In the genomic region with DNA sequence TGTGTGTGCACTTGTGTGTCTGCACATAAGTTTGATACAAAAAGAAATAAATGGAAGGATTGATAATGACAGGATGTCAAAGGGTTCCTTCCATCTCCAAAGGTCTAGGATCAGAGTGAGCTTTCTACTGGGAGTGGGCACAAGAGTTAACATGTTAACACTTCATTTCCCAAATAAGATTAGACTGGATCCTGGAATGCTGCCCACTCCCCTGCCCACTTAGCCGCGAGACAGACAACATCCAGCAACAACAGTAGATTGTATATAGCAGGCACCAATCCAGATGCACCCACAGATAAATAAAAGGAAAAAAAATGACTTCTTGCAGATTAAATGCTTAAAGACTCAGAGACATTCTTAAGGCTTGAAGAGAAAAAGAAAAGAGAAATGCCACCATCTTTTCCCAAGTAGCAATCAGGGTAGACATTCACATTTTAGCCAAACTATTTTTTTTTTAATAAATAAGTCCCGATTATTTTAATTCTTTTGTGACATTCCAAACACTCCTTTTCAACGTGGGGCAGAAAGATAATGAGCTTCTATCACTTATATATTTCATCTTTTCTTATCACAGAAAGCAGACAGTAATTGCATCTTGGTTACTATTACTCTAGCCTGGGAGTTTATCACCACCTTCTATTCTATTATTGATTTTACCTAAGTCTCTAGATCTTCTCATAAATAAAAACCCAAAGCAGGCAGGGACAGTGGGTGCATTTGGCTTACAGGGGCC, we compare ENCODE assay signal across 20 mouse cellular contexts. TPM values are rescaled to one million over a fixed set of nuclear protein-coding genes. Genes with fewer than 3 reads are reported as not detected.
DNase-seq lines count a peak whose midpoint lies in the region; ATAC-seq and TF ChIP-seq lines count a peak whose summit lies in the region.
"Had no signal": no experiment of that assay in that cellular context is flagged by ENCODE, and none has a peak within 500 bp of the region (broad histone marks: within the 10 kb centered on the region; RNA-seq: fewer than 3 reads in every experiment).

No protein-coding gene starts in this region.

- H3K4me2 ChIP-seq in midbrain, postnatal 0 days (ENCODE audit: low read depth, low read length, poor library complexity, severe bottlenecking) = no peak overlapping the region
- H3K4me2 ChIP-seq in midbrain, embryonic 14.5 days (ENCODE audit: low read length) = no peak overlapping the region
- H3K4me2 ChIP-seq: embryonic facial prominence, embryonic 12.5 days; forebrain, embryonic 15.5 days; heart, embryonic 11.5 days; heart, embryonic 15.5 days; hindbrain, embryonic 15.5 days had no signal

- no peak for TF ChIP-seq CTCF in midbrain, postnatal 0 days (IDR thresholded peaks at IDR 0.05)
- no peak for TF ChIP-seq CTCF in MEL (IDR thresholded peaks at IDR 0.05 in 2 of 3, conservative IDR thresholded peaks at IDR 0.05 in 1 of 3; ENCODE audit: control insufficient read depth in 1 of 3, insufficient read depth in 1 of 3, low read depth in 2 of 3, low read length in 3 of 3, poor library complexity in 1 of 3, severe bottlenecking in 1 of 3)

- H3K36me3 ChIP-seq in midbrain, postnatal 0 days (ENCODE audit: insufficient read depth, low read length) = no peaks in the 10 kb centered on the region
- H3K36me3 ChIP-seq in midbrain, embryonic 14.5 days (ENCODE audit: control insufficient read depth, insufficient read depth, low read length) = no peaks in the 10 kb centered on the region
- peaks cover 0 to 23% of the 10 kb centered on the region in 2 experiments; a peak in 2 of 4 replicates for H3K36me3 ChIP-seq in MEL (ENCODE audit: control insufficient read depth in 1 of 2, insufficient read depth in 2 of 2, low read length in 2 of 2)
- H3K36me3 ChIP-seq: embryonic facial prominence, embryonic 12.5 days; forebrain, embryonic 15.5 days; heart, embryonic 15.5 days; hindbrain, embryonic 10.5 days; hindbrain, embryonic 15.5 days had no signal

- no peak for TF ChIP-seq RAD21 in MEL (IDR thresholded peaks at IDR 0.05; ENCODE audit: low read depth, low read length)

- H3K9ac ChIP-seq in midbrain, postnatal 0 days (replicated peaks; ENCODE audit: low read length, poor library complexity, severe bottlenecking) = no peak overlapping the region
- H3K9ac ChIP-seq in midbrain, embryonic 14.5 days (replicated peaks; ENCODE audit: low read length) = no peak overlapping the region
- H3K9ac ChIP-seq in MEL (ENCODE audit: control insufficient read depth, low read depth, low read length, poor library complexity, severe bottlenecking) = peak overlapping the region; percentile 24; the same call in 1 of the 2 replicates
- H3K9ac ChIP-seq: embryonic facial prominence, embryonic 12.5 days; forebrain, embryonic 15.5 days; heart, embryonic 15.5 days; hindbrain, embryonic 15.5 days had no signal

- no peak overlapping the region for H3K4me3 ChIP-seq in midbrain, postnatal 0 days (ENCODE audit: low read depth, low read length)
- H3K4me3 ChIP-seq in midbrain, embryonic 14.5 days (replicated peaks; ENCODE audit: low read depth, low read length) = no peak overlapping the region
- peak overlapping the region; percentile 45 to 56 for H3K4me3 ChIP-seq in MEL (ENCODE audit: control insufficient read depth in 1 of 2, insufficient read depth in 1 of 2, low read depth in 2 of 2, low read length in 2 of 2)
- H3K4me3 ChIP-seq: embryonic facial prominence, embryonic 12.5 days; forebrain, embryonic 15.5 days; heart, adult 2 months; heart, embryonic 15.5 days; hindbrain, embryonic 10.5 days; hindbrain, embryonic 15.5 days had no signal

- no peak for TF ChIP-seq POLR2A in MEL (IDR thresholded peaks at IDR 0.05; ENCODE audit: control insufficient read depth in 1 of 2, insufficient read depth in 1 of 2, low read depth in 1 of 2, low read length in 2 of 2, poor library complexity in 1 of 2)

- ATAC-seq in midbrain, postnatal 0 days (ENCODE audit: low FRiP score) = no peak
- no peak for ATAC-seq in midbrain, embryonic 14.5 days (ENCODE audit: low FRiP score, low TSS enrichment)
- ATAC-seq: forebrain, embryonic 15.5 days; inflammation-experienced regulatory T-cells, adult 6 months had no signal

- whole genome bisulfite sequencing in midbrain, postnatal 0 days = 67% methylated on average over 4 of the region's 4 CpGs
- 72% methylated on average over 4 of the region's 4 CpGs for WGBS in midbrain, embryonic 14.5 days

- no peaks in the 10 kb centered on the region for H3K79me2 ChIP-seq in MEL (ENCODE audit: control insufficient read depth, insufficient read depth, low read length, poor library complexity)

- peak; percentile 68 to 74 for TF ChIP-seq EP300 in MEL (IDR thresholded peaks at IDR 0.05; ENCODE audit: low read depth in 1 of 2, low read length in 2 of 2)

- H3K4me1 ChIP-seq in midbrain, postnatal 0 days (ENCODE audit: insufficient read depth, low read length) = no peaks in the 10 kb centered on the region
- H3K4me1 ChIP-seq in midbrain, embryonic 14.5 days (ENCODE audit: control insufficient read depth, insufficient read depth, low read length) = no peaks in the 10 kb centered on the region
- H3K4me1 ChIP-seq in MEL (ENCODE audit: control insufficient read depth in 1 of 2, insufficient read depth in 2 of 2, low read length in 2 of 2) = peaks cover 19 to 30% of the 10 kb centered on the region in 2 experiments
- H3K4me1 ChIP-seq: embryonic facial prominence, embryonic 12.5 days; hindbrain, embryonic 10.5 days; hindbrain, embryonic 15.5 days had no signal

- no peaks in the 10 kb centered on the region for H3K9me3 ChIP-seq in midbrain, postnatal 0 days (ENCODE audit: low read length)
- H3K9me3 ChIP-seq in midbrain, embryonic 14.5 days (ENCODE audit: control insufficient read depth, low read length) = no peaks in the 10 kb centered on the region
- H3K9me3 ChIP-seq in MEL (replicated peaks; ENCODE audit: insufficient read depth, low read length) = no peaks in the 10 kb centered on the region
- H3K9me3 ChIP-seq: embryonic facial prominence, embryonic 12.5 days; forebrain, embryonic 15.5 days; heart, embryonic 15.5 days; hindbrain, embryonic 10.5 days; hindbrain, embryonic 15.5 days had no signal

- no peaks in the 10 kb centered on the region for H3K27me3 ChIP-seq in midbrain, postnatal 0 days (ENCODE audit: insufficient read depth, low read length)
- no peaks in the 10 kb centered on the region for H3K27me3 ChIP-seq in midbrain, embryonic 14.5 days (ENCODE audit: control insufficient read depth, insufficient read depth, low read length)
- no peaks in the 10 kb centered on the region for H3K27me3 ChIP-seq in MEL (ENCODE audit: control insufficient read depth in 1 of 2, insufficient read depth in 2 of 2, low read length in 2 of 2)
- H3K27me3 ChIP-seq: CH12.LX; embryonic facial prominence, embryonic 12.5 days; forebrain, embryonic 15.5 days; heart, embryonic 15.5 days; hindbrain, embryonic 15.5 days had no signal

- no peak overlapping the region for H3K27ac ChIP-seq in midbrain, postnatal 0 days (ENCODE audit: low read depth, low read length)
- no peak overlapping the region for H3K27ac ChIP-seq in midbrain, embryonic 14.5 days (replicated peaks; ENCODE audit: low read depth, low read length)
- peak overlapping the region; percentile 65 for H3K27ac ChIP-seq in MEL (ENCODE audit: control insufficient read depth, low read depth, low read length)
- H3K27ac ChIP-seq: embryonic facial prominence, embryonic 12.5 days; forebrain, embryonic 15.5 days; heart, adult 2 months; heart, embryonic 15.5 days; hindbrain, embryonic 10.5 days; hindbrain, embryonic 15.5 days had no signal

- DNase-seq in heart, adult 11 months = peak; percentile 62
- DNase-seq in heart, postnatal 4 days = no peak
- DNase-seq in midbrain, postnatal 0 days (ENCODE audit: low spot score) = peak; percentile 35
- DNase-seq in midbrain, embryonic 14.5 days = no peak
- DNase-seq in MEL (ENCODE audit: low read depth, low spot score) = peak; percentile 28
- DNase-seq in testis, postnatal 10 days (ENCODE audit: low spot score) = peak; percentile 38
- DNase-seq in thymus, postnatal 4 days = no peak
- DNase-seq: adrenal gland, postnatal 10 days; cerebellum, adult 18-20 months; cerebellum, postnatal 25 days; heart, adult 2 months; heart, postnatal 14 days had no signal

TF ChIP-seq in MEL, 35 proteins besides CTCF, POLR2A, EP300 and RAD21:
- TF ChIP-seq BHLHE40 (IDR thresholded peaks at IDR 0.05; ENCODE audit: borderline replicate concordance, low read depth, low read length) = no peak
- peak; percentile 11; the same call in 1 of the 2 replicates for TF ChIP-seq TAL1 (IDR thresholded peaks at IDR 0.05; ENCODE audit: low read length)
- TF ChIP-seq TCF12 (IDR thresholded peaks at IDR 0.05; ENCODE audit: low read depth, low read length) = peak; percentile 83
- TF ChIP-seq ZNF384 (IDR thresholded peaks at IDR 0.05; ENCODE audit: low read depth, low read length) = peak; percentile 63; the same call in 1 of the 2 replicates
- no peak for TF ChIP-seq NRF1 (IDR thresholded peaks at IDR 0.05; ENCODE audit: insufficient read depth, low read depth, low read length, poor library complexity, severe bottlenecking)
- no peak for TF ChIP-seq USF2 (IDR thresholded peaks at IDR 0.05; ENCODE audit: borderline replicate concordance in 1 of 2, insufficient read depth in 1 of 2, low read depth in 1 of 2, low read length in 2 of 2)
- TF ChIP-seq ZMIZ1 (IDR thresholded peaks at IDR 0.05; ENCODE audit: low read depth, low read length) = no peak

RNA-seq across cellular contexts. Expression of a gene that starts 55.4 kb away (rescaled TPM):
- 10 to 100 TPM; 39.3 to 41.2 TPM for total RNA-seq in heart, postnatal 4 days (2021)
- 24.6 and 25.4 TPM in 2 replicates for total RNA-seq in midbrain, postnatal 0 days (2014; rRNA removed)
- 42.5 and 43.7 TPM in 2 replicates for polyA plus RNA-seq in midbrain, postnatal 0 days (2015; fragmentation: Nextera tagmentation; extraction: Ambion mirVana)
- polyA plus RNA-seq in midbrain, embryonic 14.5 days (2014; fragmentation: Nextera tagmentation; extraction: Ambion mirVana) = 37.0 and 37.9 TPM in 2 replicates
- 46.2 and 53.7 TPM in 2 replicates for total RNA-seq in MEL (2012; rRNA removed)
- 10 to 100 TPM in 1 of 2 experiments, not detected in 1; 83.7 TPM for polyA plus RNA-seq in MEL (2012; ENCODE audit: insufficient read depth in 1 of 2, insufficient read length in 2 of 2, low read depth in 1 of 2, low replicate concordance in 2 of 2, missing spikeins in 1 of 2)

Comparison
In these comparisons a context has a peak if more than half of its experiments do, and no peak if none do; other contexts are left out.
1. DNase-seq: peak in heart, adult 11 months (single experiment), midbrain, postnatal 0 days (single experiment), MEL (single experiment) and testis, postnatal 10 days (single experiment); none in heart, postnatal 4 days (single experiment), midbrain, embryonic 14.5 days (single experiment) and thymus, postnatal 4 days (single experiment).
2. H3K4me3 ChIP-seq: peak in MEL (2 of 2); none in midbrain, postnatal 0 days (single experiment) and midbrain, embryonic 14.5 days (single experiment).